Mouse (Mus musculus): ENCODE data around the gene Elmo2.

The Elmo2 gene

DNA sequence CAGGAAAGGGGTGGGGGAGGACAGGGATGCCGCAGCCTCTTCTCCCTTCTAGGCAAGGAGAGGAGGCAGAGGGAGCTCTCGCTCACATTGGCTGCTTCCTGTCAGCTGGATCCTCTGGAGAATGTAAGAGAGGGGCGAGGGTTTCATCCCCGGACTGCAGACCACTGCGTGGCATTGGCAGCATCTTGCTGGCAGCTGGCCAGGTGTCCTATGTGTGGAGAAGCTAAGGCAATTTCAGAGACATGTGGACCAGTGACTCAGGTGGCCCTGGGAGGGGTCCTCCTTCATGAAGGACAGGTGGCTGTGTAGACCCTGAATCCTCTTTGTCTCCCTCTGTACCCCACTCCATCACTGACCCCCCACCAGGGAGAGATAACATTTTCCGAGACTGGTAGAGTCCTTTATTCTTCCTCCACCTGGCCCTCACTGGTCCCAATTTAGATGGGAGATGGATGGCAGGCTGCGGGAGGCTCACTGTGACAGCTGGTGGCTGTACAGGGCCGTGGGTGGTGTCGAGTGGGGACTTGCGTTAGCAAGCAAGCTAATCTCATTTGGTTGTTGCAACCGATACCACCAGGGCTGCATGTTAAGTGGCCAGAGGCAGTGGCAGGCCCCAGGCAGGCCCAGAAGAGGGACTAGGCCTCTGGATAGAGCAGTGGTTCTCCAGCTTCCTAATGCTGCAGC lies 69.0 kb downstream of the Elmo2 start:
- no peak for DNase-seq (ENCODE audit: low spot score)

DNA sequence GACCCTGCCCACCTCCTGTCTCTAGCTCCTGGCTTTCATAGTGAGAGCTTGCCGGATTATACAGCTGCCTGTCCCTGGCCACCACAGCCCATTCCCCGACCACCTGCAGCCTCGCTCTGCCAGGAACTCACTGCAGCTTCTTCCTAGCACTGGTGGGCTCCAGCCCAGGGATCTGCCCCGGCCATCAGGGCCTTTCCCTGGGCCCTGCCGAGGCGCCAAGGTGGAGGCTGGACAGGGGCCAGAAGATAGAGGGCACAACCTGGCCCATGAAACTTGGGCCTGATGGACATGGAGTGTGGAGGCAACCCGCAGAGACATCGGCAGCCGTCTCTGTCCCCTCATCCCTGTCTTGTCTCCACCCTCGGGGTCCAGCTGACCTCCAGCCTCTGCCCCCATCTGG lies 70.1 kb downstream of the Elmo2 start:
- no peak for DNase-seq (ENCODE audit: low spot score)

DNA sequence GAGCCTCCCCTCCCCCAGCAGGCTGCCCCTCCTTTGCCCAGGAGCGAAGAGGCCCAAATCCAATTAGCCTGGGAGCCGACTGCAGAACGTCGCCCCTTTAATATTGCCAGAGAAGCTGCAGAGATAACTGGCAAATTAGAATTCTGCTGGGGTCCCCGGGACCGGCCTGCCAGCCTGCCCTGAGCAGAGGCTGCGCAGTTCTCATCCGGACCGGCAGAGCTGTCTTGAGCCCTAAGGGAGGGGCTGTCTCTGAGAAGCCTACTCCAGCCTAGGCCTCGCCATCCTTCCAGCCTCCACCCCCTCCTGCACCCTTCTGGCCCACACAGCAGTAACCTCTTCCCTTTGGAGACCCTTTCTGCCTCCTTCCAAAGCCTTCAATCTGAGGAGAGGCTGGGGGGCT lies 72.4 kb downstream of the Elmo2 start:
- DNase-seq (ENCODE audit: low spot score): no peak

DNA sequence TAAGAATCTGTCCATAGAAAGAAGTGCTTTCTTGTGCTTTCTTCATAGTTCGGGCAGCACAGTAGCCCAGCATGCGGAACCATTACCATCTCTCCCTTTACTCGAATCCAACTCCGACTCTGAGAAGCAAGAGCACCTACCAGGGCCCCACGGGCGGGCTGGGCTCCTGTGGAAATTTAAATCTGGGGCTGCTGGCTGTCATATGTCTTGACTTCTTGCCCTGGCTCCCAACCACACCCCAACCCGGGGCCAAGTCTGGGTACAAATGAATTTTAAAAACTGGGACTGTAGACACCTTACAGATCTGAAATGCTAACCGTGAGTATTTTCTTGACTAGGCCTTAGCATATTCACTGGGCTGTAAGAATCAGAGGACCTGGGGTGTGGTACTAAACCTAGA lies 73.0 kb downstream of the Elmo2 start:
- no peak for DNase-seq (ENCODE audit: low spot score)

GRCm38 (mm10) chr2:165252801-165253200 lies 73.5 kb downstream of the Elmo2 start:
- no peak for DNase-seq (ENCODE audit: low spot score)

DNA sequence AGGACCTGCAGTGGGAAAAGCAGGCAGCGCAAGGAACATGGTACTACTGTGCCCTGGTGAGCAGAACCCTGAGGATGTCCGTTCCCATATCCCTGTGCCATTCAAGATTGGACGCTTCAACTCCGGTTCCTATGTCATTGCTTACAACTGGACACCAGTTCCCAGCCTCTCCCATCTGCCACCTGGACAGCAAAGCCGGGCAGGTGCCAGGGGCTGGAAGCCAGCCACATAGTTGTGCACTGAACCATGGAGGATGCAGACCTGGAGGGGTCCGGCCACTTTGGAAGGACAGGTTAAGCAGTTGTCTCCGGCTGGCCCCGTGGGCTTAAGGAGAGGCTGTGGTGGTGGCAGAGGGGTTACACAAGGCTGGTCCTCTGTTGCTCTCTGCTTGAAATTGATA lies 73.9 kb downstream of the Elmo2 start:
- DNase-seq (ENCODE audit: low spot score): no peak

DNA sequence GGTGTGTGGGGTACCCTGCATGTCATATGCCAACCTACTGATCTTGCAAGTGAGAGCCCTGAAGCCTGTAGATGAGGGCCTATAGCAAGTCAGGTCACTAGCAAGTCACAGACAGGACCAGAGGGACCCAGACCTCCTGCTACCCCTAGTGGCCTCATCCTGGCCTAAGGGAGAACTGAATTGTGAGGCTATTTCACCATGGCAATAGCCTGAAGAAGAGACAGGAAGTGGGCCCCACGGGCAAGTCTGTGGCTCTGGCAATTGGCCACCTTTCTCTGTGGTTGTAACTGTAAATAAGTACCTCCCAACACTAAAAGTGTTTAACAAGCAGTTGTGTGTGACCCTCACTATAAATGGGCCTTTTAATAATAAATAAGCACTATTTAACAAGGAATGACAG lies 75.4 kb downstream of the Elmo2 start:
- DNase-seq (ENCODE audit: low spot score): no peak

DNA sequence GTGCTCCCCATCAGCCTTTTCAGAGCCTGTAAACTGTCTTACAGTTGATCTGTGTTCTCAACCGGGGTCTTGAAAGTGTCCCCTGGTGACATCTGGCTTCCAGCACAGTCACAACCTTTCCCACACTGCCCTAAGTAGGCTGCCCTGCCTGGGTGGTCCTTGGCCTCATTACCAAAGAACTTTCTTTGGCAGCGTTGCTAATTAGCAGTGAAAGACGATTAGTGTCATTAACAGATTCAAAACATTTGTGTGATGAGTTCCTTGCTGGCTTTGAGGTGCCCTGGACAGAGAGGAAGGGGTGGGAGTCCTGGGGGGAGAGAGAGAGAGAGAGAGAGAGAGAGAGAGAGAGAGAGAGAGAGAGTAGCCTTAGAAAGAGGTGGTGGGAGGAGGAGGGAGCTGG lies 77.3 kb downstream of the Elmo2 start:
- no peak for DNase-seq (ENCODE audit: low spot score)

GRCm38 (mm10) chr2:165246349-165246748 lies 79.9 kb downstream of the Elmo2 start:
- no peak for DNase-seq (ENCODE audit: low spot score)

DNA sequence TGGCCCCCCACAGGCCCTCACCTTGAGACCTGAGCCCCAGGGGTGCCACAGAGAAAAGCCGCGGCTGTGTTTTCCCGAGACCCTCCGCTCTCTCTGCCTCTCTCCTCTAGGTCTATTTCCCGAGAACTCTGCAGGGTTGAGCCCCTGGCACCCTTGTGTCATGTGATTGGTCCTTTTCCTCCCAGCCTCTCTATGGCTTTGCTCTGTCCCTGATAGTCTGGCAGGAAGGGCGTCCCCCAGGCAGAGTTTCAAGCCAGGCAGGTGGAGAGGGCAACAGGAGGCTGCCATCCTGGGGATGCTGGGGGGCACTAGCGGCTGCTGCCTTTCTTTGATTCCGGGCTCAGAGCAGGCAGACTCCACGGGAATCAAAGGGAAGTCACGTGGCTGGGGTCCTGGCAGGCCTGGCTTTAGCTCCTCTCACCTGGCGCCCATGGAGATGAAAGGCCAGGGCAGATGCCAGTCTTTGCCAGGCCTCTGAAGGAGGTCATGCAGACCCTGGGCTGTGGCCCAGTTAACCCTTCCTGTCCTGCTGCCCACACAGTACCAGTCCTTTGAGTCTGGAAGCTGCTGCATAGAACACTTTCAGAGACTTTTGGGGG lies 83.1 kb downstream of the Elmo2 start:
- DNase-seq (ENCODE audit: low spot score): no peak

DNA sequence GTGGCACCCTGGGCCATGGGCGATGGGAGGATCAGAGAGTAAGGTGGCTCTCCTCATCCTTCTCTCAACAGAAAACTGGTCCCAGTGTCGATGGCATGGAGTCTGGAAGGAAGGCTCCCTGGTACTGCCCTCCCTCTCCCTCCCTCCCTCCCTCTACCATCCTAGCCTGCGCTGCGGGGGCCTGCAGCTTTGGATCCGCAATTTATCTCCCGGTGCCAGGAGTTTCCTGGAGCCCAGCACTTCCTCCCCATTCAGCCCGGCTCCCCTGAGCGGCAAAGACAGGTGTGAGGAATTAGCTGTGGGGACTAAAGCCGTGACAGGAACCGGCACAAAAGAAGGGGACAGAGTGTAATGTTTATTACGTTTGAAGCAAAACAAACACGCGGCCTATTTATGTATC lies 83.7 kb downstream of the Elmo2 start:
- no peak for DNase-seq (ENCODE audit: low spot score)

GRCm38 (mm10) chr2:165241786-165242185 lies 84.5 kb downstream of the Elmo2 start:
- no peak for DNase-seq (ENCODE audit: low spot score)

DNA sequence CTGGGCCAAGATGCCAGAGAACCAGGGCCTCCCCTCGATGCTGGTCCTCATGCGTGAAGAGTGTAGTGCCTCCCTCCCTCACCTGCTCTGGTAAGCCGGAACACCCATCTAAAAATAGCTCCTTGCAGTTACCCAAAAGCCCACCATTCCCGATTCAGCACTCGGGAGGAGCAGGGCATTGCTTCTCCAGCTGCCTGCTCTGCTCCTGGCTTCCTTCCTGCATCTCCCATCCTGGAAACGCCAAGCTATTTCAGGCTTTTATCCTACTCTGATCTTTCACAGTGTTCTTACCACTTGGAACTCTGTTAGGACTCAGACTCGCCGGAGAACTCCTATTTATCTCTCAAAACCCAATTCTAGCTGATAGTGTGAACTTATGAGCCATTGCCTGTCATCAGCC lies 85.9 kb downstream of the Elmo2 start:
- DNase-seq (ENCODE audit: low spot score): no peak

DNA sequence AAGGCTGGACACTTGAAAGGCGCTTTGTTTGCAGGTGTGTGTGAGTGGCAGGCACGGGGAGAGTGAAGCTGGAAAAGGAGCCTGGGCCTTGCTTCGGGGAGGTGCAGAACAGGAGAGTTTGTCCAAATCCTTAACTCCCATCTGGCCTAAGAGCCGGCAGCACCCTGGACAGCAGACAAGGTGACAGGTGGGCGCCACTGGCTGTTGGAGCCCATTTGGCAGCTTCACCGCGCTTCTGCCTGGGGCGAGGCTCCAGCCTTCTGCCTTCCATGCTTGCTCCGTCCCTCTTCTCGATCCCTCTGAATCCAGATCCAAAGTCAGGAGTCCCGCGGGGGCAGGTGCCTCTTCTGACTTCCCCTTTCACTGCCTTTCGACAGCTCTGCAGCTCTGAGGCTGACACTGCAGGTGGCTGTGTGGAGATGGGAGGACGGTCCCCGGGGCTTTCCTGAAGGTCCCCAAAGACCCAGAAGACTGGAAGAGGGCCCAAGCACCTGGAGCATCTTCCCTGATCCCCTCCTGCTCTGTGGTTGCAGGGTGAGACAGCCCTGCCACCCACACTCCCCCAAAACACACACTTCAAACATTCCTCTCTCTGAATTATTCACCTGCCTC lies 86.6 kb downstream of the Elmo2 start:
- no peak for DNase-seq (ENCODE audit: low spot score)

- DNase-seq (ENCODE audit: low spot score): no peak
Observed at GRCm38 (mm10) chr2:165238416-165239145, 87.7 kb downstream of the Elmo2 start.

Data from spleen, adult 12 weeks (tissue).